Mouse (Mus musculus) adrenal gland, postnatal 25 days (tissue): ENCODE data around the gene Aff1. TPM values are rescaled to one million over a fixed set of nuclear protein-coding genes. Genes with fewer than 3 reads are reported as not detected.

Experiments used
- DNase-seq: peaks from one replicate; pipeline ENCODE4 v3.0.0; 2021; ENCODE audit warnings: mixed read lengths
- total RNA-seq: library from RNA; stranded (reverse); gene quantifications from 2 replicates; pipeline ENCODE4 v1.2.3, GENCODE M21; 2021

Gene Aff1
- total RNA-seq, 1 experiment from 2014 or later: 53.3 TPM

- no peak for DNase-seq
Observed at GRCm38 (mm10) chr5:103806851-103807578, 114.8 kb downstream of the Aff1 start.

- no peak for DNase-seq
Observed at GRCm38 (mm10) chr5:103807637-103808312, 115.6 kb downstream of the Aff1 start.

GRCm38 (mm10) chr5:103809674-103810330, 117.6 kb downstream of the Aff1 start:
- no peak for DNase-seq

- DNase-seq: no peak
Observed at GRCm38 (mm10) chr5:103813291-103813690, 121.1 kb downstream of the Aff1 start.

GRCm38 (mm10) chr5:103813997-103814542, 121.9 kb downstream of the Aff1 start:
- no peak for DNase-seq

GRCm38 (mm10) chr5:103814551-103815248, 122.5 kb downstream of the Aff1 start:
- no peak for DNase-seq

GRCm38 (mm10) chr5:103815249-103815617, 123.1 kb downstream of the Aff1 start:
- DNase-seq: no peak

- DNase-seq: no peak
Observed at GRCm38 (mm10) chr5:103816718-103817117, 124.5 kb downstream of the Aff1 start.

- peak; percentile 65 for DNase-seq
Observed at GRCm38 (mm10) chr5:103817754-103818153, 125.6 kb downstream of the Aff1 start.

GRCm38 (mm10) chr5:103818602-103819001, 126.4 kb downstream of the Aff1 start:
- no peak for DNase-seq

GRCm38 (mm10) chr5:103819674-103820073, 127.5 kb downstream of the Aff1 start:
- DNase-seq: no peak

- no peak for DNase-seq
Observed at GRCm38 (mm10) chr5:103821062-103821461, 128.9 kb downstream of the Aff1 start.

GRCm38 (mm10) chr5:103821500-103822298, 129.5 kb downstream of the Aff1 start:
- no peak for DNase-seq

GRCm38 (mm10) chr5:103822949-103823348, 130.8 kb downstream of the Aff1 start:
- DNase-seq: no peak

GRCm38 (mm10) chr5:103828304-103828703, 136.1 kb downstream of the Aff1 start:
- no peak for DNase-seq

GRCm38 (mm10) chr5:103828729-103829128, 136.6 kb downstream of the Aff1 start:
- DNase-seq: no peak

GRCm38 (mm10) chr5:103829158-103829557, 137.0 kb downstream of the Aff1 start:
- no peak for DNase-seq

GRCm38 (mm10) chr5:103830886-103831285, 138.7 kb downstream of the Aff1 start:
- DNase-seq: no peak

GRCm38 (mm10) chr5:103835471-103836147, 143.4 kb downstream of the Aff1 start:
- no peak for DNase-seq

GRCm38 (mm10) chr5:103836148-103836784, 144.1 kb downstream of the Aff1 start:
- no peak for DNase-seq
